Mouse (Mus musculus): ENCODE results near the gene Susd1. TPM values are rescaled to one million over a fixed set of nuclear protein-coding genes. Genes with fewer than 3 reads are reported as not detected.
A peak's percentile ranks its signal among the peaks of the same experiment; 100 is the strongest.

The Susd1 gene
- polyA plus RNA-seq, 1 experiment from 2014 or later = 9.9 TPM

DNA sequence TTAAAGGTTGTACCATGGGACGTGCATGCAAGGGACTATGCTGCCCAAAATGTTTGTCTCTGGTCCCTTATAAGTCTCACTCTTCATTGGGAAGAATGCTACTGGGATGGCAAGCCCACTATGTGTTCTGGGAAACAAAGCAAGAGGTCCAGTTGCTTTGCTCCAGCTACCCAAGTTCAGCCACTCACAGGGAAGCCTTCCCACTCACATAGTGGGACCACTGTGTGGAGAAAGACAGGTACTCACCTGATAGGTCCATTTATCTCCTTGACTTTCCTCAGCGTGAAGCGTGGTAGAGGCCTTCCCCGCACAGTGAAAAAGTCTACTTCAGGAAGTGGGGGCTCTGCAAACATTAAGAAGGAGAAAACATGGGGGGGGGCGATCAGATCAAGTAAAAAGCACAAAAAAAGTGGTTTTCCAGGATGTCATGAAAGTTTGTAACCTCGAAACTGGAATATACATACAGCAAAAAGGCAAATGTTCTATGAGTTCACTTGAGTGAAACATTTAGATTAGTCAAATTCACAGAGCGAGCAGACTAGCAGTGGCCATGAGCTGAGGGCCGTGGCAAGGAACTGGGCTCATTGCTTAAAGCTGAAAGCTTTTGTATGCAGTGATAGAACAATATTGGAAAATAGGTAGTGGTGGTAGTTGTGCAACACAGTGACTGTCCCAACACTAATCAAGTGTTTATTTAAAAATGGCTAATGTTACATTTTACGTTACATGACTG, 105.6 kb downstream of the Susd1 start:
- no peak for ATAC-seq (ENCODE audit: insufficient number of reproducible peaks, insufficient read depth, low FRiP score, low read depth)
- H3K27ac ChIP-seq (ENCODE audit: low read length) = no peak overlapping the region
- no peak overlapping the region for H3K9ac ChIP-seq (replicated peaks; ENCODE audit: low read depth, low read length)
- WGBS = 93% methylated on average over 9 of the region's 9 CpGs
- no peaks in the 10 kb centered on the region for H3K9me3 ChIP-seq (ENCODE audit: control insufficient read depth, low read depth, low read length)
- peaks cover 15% of the 10 kb centered on the region; the same call in 1 of the 2 replicates for H3K4me1 ChIP-seq (ENCODE audit: control insufficient read depth, insufficient read depth, low read length)
- no peak overlapping the region for H3K4me3 ChIP-seq (ENCODE audit: low read depth, low read length)
- H3K36me3 ChIP-seq (ENCODE audit: control insufficient read depth, insufficient read depth, low read length) = no peaks in the 10 kb centered on the region
- H3K27me3 ChIP-seq (ENCODE audit: control insufficient read depth, insufficient read depth, low read length) = no peaks in the 10 kb centered on the region
- no peak overlapping the region for H3K4me2 ChIP-seq (replicated peaks; ENCODE audit: low read depth, low read length)

DNA sequence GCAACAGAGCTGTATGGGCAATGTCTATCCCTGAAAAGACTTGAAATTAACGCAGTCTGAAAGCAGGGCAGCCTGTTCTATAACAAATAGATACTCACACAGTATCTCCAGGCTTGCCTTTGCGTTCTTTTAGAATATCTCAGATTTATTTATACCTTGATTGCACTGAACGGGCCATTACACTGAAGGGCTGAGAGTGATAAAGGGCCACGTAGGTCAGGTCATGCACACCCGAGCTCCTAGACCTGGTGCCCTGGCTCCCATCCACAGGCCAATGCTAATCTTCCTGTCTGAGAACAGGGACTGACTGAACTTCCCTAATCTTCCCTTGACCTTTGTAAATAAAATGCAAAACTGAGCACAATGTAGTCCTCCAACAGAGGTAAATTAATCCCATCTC, 106.3 kb downstream of the Susd1 start:
- Histone ChIP-seq H3K36me3 (ENCODE audit: control insufficient read depth, insufficient read depth, low read length) (no peaks in the 10 kb centered on the region), H3K27me3 (ENCODE audit: control insufficient read depth, insufficient read depth, low read length) (no peaks in the 10 kb centered on the region), H3K9ac (replicated peaks; ENCODE audit: low read depth, low read length) (no peak overlapping the region), H3K4me1 (ENCODE audit: control insufficient read depth, insufficient read depth, low read length) (peaks cover 15% of the 10 kb centered on the region; the same call in 1 of the 2 replicates), H3K4me2 (replicated peaks; ENCODE audit: low read depth, low read length) (no peak overlapping the region), H3K27ac (ENCODE audit: low read length) (peak overlapping the region; percentile 78; the same call in 1 of the 2 replicates), H3K9me3 (ENCODE audit: control insufficient read depth, low read depth, low read length) (no peaks in the 10 kb centered on the region), H3K4me3 (ENCODE audit: low read depth, low read length) (no peak overlapping the region)
- 53% methylated on average over 5 of the region's 5 CpGs for WGBS
- ATAC-seq (ENCODE audit: insufficient number of reproducible peaks, insufficient read depth, low FRiP score, low read depth) = no peak

DNA sequence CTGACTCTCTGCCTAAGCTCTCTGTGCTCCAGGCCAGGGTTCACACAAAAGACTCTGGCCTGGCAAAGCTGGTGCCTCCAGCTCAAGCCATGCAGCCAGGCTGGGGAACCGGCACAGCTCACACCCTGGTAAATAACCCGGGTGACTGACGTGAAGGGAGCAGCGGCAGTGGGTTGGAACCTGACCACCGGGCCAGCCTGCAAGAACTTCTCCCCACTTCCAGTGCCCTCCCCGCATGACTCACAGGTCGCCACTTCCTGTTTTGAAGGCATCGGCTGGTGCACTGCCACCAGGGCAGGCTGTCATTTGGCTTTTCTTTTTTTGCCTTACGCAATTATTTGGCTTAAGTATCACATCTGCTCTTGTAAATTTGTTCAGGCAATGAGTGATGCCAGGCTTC, 106.8 kb downstream of the Susd1 start:
- Histone ChIP-seq H3K27ac (ENCODE audit: low read length) (peak overlapping the region; percentile 78), H3K9ac (replicated peaks; ENCODE audit: low read depth, low read length) (no peak overlapping the region), H3K27me3 (ENCODE audit: control insufficient read depth, insufficient read depth, low read length) (no peaks in the 10 kb centered on the region), H3K4me1 (ENCODE audit: control insufficient read depth, insufficient read depth, low read length) (peaks cover 15% of the 10 kb centered on the region; the same call in 1 of the 2 replicates), H3K4me3 (ENCODE audit: low read depth, low read length) (no peak overlapping the region), H3K36me3 (ENCODE audit: control insufficient read depth, insufficient read depth, low read length) (no peaks in the 10 kb centered on the region), H3K4me2 (replicated peaks; ENCODE audit: low read depth, low read length) (no peak overlapping the region), H3K9me3 (ENCODE audit: control insufficient read depth, low read depth, low read length) (no peaks in the 10 kb centered on the region)
- ATAC-seq (ENCODE audit: insufficient number of reproducible peaks, insufficient read depth, low FRiP score, low read depth) = peak; percentile 38
- WGBS = 42% methylated on average over 9 of the region's 9 CpGs

DNA sequence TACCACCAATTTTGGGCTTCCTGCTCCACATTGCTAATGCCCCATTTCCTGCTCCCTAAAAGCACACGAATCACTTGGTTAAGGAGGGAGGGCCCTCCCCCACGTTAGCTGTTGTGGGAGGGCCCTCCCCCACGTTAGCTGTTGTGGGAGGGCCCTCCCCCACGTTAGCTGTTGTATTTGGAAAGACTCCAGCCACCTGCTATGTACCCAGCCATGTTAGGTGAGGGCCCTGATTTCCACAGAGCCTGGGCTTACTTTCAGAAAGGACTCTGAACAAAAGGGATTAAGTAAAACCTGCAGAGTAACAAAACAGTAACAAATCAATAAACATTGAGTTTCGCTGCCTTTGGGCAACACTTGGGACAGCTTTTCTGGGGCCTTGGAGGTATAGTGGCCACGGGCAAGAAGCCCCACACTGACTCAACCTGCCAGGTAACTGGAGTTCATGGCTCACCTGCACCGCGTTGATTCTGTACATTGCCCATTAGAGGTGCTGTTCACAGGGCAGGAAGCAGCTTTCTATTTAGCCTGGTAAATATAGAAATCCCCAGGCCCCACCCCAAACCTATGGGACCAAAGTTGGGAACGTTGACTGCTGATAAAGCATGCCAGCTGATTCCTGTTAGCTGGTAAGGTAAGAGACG, 107.3 kb downstream of the Susd1 start:
- no peak overlapping the region for H3K4me2 ChIP-seq (replicated peaks; ENCODE audit: low read depth, low read length)
- H3K4me1 ChIP-seq (ENCODE audit: control insufficient read depth, insufficient read depth, low read length) = peaks cover 13% of the 10 kb centered on the region; the same call in 1 of the 2 replicates
- no peak overlapping the region for H3K9ac ChIP-seq (replicated peaks; ENCODE audit: low read depth, low read length)
- ATAC-seq (ENCODE audit: insufficient number of reproducible peaks, insufficient read depth, low FRiP score, low read depth) = peak; percentile 54
- peak overlapping the region; percentile 78 for H3K27ac ChIP-seq (ENCODE audit: low read length)
- whole genome bisulfite sequencing = 33% methylated on average over 10 of the region's 10 CpGs
- no peaks in the 10 kb centered on the region for H3K9me3 ChIP-seq (ENCODE audit: control insufficient read depth, low read depth, low read length)
- H3K36me3 ChIP-seq (ENCODE audit: control insufficient read depth, insufficient read depth, low read length) = no peaks in the 10 kb centered on the region
- H3K27me3 ChIP-seq (ENCODE audit: control insufficient read depth, insufficient read depth, low read length) = no peaks in the 10 kb centered on the region
- no peak overlapping the region for H3K4me3 ChIP-seq (ENCODE audit: low read depth, low read length)

DNA sequence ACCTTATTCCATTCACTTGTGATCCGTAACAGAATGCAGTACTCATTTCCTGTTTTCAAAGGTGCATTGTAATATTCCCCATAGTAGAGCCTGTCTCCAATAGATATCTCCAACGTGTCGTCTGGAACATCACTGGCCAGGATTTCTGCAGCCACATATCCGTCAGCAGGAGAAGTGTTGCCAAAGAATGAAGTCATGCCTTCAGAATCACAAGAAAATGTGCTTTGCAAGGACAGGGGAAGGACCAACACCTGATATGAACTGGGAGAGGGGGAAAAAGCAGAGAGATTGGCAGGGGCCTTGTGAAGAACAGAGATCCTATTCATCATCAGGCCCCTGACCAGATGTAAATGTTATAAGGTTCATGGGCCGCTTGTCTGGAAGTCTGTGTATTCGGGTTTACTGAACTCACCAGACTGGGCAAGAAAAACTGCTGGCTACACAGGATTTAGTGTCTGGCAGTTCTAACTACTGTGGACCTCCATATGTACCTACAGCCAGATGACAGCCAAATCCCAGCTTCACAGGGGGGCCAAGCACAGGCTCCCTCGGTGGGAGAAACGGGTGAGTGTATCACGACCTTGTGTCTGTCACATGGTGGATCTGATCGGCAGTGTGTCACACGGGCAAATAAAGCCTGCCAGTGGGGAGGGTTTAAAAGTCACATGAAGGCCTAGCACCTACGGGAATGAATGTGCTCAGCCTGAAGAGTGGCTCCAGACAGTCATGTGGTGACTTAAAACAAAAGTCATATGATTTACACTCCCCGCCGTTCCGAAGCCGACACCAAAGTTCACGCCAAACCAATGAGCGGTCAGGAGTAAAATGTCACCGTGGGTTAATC, 108.8 kb downstream of the Susd1 start:
- Histone ChIP-seq H3K27me3 (ENCODE audit: control insufficient read depth, insufficient read depth, low read length) (no peaks in the 10 kb centered on the region), H3K4me3 (ENCODE audit: low read depth, low read length) (no peak overlapping the region), H3K9ac (replicated peaks; ENCODE audit: low read depth, low read length) (no peak overlapping the region), H3K27ac (ENCODE audit: low read length) (no peak overlapping the region), H3K9me3 (ENCODE audit: control insufficient read depth, low read depth, low read length) (no peaks in the 10 kb centered on the region), H3K36me3 (ENCODE audit: control insufficient read depth, insufficient read depth, low read length) (no peaks in the 10 kb centered on the region), H3K4me2 (replicated peaks; ENCODE audit: low read depth, low read length) (no peak overlapping the region), H3K4me1 (ENCODE audit: control insufficient read depth, insufficient read depth, low read length) (peaks cover 10% of the 10 kb centered on the region; the same call in 1 of the 2 replicates)
- ATAC-seq (ENCODE audit: insufficient number of reproducible peaks, insufficient read depth, low FRiP score, low read depth) = no peak
- WGBS = 83% methylated on average over 19 of the region's 19 CpGs

DNA sequence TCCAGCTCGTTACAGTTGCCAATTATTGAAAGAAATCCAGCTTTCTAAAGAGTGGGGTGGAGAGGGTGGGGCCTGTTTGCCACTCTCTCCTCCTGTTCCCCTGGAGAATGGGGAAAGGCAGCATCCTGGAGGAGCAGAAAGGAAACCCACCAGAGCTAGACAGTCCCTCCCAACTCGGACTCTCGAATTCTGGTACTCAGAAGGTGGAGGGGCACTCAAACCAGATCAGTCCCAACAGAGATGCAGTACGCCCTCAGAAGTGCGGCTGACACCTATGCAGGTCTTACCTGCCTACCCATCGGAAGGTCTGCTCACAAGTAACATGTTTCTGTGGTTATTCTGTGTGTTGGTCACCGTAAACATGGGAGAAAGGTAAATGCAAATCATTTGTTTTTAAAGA, 109.6 kb downstream of the Susd1 start:
- H3K4me2 ChIP-seq (replicated peaks; ENCODE audit: low read depth, low read length) = no peak overlapping the region
- H3K9me3 ChIP-seq (ENCODE audit: control insufficient read depth, low read depth, low read length) = no peaks in the 10 kb centered on the region
- no peak overlapping the region for H3K27ac ChIP-seq (ENCODE audit: low read length)
- H3K4me3 ChIP-seq (ENCODE audit: low read depth, low read length) = no peak overlapping the region
- peaks cover 10% of the 10 kb centered on the region; the same call in 1 of the 2 replicates for H3K4me1 ChIP-seq (ENCODE audit: control insufficient read depth, insufficient read depth, low read length)
- no peak for ATAC-seq (ENCODE audit: insufficient number of reproducible peaks, insufficient read depth, low FRiP score, low read depth)
- WGBS = 92% methylated on average over 7 of the region's 7 CpGs
- no peaks in the 10 kb centered on the region for H3K27me3 ChIP-seq (ENCODE audit: control insufficient read depth, insufficient read depth, low read length)
- no peak overlapping the region for H3K9ac ChIP-seq (replicated peaks; ENCODE audit: low read depth, low read length)
- H3K36me3 ChIP-seq (ENCODE audit: control insufficient read depth, insufficient read depth, low read length) = no peaks in the 10 kb centered on the region

DNA sequence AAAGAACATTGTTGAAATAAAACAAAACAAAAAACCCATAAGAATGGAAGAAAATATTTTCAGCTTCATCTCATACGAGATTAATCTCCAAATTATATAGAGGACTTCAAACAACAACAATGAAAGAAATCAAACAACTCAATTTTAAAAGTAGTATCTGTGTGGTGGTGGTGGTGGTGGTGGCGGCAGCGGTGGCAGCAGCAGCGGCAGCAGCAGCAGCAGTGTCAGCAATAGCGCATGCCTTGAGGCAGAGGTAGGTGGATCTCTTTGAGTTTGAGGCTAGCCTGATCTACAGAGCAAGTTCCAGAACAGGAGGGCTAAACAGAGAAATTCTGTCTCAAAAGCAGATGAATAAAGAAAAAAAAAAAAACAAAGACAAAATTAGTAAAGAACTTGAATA, 110.4 kb downstream of the Susd1 start:
- Histone ChIP-seq H3K27me3 (ENCODE audit: control insufficient read depth, insufficient read depth, low read length) (no peaks in the 10 kb centered on the region), H3K4me1 (ENCODE audit: control insufficient read depth, insufficient read depth, low read length) (peaks cover 10% of the 10 kb centered on the region; the same call in 1 of the 2 replicates), H3K27ac (ENCODE audit: low read length) (no peak overlapping the region), H3K9ac (replicated peaks; ENCODE audit: low read depth, low read length) (no peak overlapping the region), H3K4me2 (replicated peaks; ENCODE audit: low read depth, low read length) (no peak overlapping the region), H3K4me3 (ENCODE audit: low read depth, low read length) (no peak overlapping the region), H3K9me3 (ENCODE audit: control insufficient read depth, low read depth, low read length) (no peaks in the 10 kb centered on the region), H3K36me3 (ENCODE audit: control insufficient read depth, insufficient read depth, low read length) (no peaks in the 10 kb centered on the region)
- ATAC-seq (ENCODE audit: insufficient number of reproducible peaks, insufficient read depth, low FRiP score, low read depth) = no peak
- 92% methylated on average over 5 of the region's 5 CpGs for WGBS

DNA sequence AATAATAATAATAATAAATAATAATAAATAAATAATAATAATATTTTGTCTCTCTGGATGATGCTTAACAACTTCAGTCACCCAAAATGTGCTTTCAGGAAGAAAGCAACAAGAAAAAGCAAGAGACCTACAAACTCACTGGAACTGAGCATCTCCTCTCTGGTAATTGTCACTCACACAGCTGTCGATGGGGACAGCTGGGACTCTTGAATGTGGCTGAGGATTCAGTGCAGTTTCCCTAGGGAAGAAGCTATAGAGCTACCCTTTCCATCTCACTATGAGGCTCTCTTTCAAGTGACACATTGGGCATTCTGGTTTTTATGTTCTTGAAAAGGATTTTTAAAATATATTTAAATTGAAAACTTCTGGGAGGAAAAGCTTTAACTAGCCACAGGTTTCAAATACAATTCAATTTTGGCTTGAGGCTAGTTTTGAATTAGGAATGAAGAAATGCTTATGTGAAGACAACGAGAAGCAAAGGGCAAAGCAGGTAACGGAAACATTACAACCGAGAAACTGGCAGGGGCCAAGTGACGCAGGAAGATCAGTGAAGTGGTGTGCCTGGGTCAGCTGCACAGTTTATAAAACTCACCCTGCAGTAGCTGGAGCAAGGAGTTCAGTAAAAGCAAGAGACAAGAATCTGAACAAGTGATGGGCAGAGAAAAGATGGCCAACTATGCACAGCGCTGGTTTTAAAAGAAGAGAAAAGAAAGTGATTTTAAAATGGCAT, 112.2 kb downstream of the Susd1 start:
- 80% methylated on average over 6 of the region's 6 CpGs for WGBS
- Histone ChIP-seq H3K4me1 (ENCODE audit: control insufficient read depth, insufficient read depth, low read length) (peaks cover 4% of the 10 kb centered on the region; the same call in 1 of the 2 replicates), H3K4me2 (replicated peaks; ENCODE audit: low read depth, low read length) (no peak overlapping the region), H3K9me3 (ENCODE audit: control insufficient read depth, low read depth, low read length) (no peaks in the 10 kb centered on the region), H3K9ac (replicated peaks; ENCODE audit: low read depth, low read length) (no peak overlapping the region), H3K36me3 (ENCODE audit: control insufficient read depth, insufficient read depth, low read length) (no peaks in the 10 kb centered on the region), H3K27me3 (ENCODE audit: control insufficient read depth, insufficient read depth, low read length) (no peaks in the 10 kb centered on the region), H3K27ac (ENCODE audit: low read length) (no peak overlapping the region), H3K4me3 (ENCODE audit: low read depth, low read length) (no peak overlapping the region)
- ATAC-seq (ENCODE audit: insufficient number of reproducible peaks, insufficient read depth, low FRiP score, low read depth) = no peak

Measured in stomach, embryonic 14.5 days (tissue).